Mouse (Mus musculus): Measurements from ENCODE around the gene Atp8b3.
A peak's percentile ranks its signal among the peaks of the same experiment; 100 is the strongest.

The Atp8b3 gene

GRCm38 (mm10) chr10:80568876-80569275 lies 30.0 kb upstream of the Atp8b3 start:
- no peak for DNase-seq (ENCODE audit: low spot score in 2 of 2)

DNA sequence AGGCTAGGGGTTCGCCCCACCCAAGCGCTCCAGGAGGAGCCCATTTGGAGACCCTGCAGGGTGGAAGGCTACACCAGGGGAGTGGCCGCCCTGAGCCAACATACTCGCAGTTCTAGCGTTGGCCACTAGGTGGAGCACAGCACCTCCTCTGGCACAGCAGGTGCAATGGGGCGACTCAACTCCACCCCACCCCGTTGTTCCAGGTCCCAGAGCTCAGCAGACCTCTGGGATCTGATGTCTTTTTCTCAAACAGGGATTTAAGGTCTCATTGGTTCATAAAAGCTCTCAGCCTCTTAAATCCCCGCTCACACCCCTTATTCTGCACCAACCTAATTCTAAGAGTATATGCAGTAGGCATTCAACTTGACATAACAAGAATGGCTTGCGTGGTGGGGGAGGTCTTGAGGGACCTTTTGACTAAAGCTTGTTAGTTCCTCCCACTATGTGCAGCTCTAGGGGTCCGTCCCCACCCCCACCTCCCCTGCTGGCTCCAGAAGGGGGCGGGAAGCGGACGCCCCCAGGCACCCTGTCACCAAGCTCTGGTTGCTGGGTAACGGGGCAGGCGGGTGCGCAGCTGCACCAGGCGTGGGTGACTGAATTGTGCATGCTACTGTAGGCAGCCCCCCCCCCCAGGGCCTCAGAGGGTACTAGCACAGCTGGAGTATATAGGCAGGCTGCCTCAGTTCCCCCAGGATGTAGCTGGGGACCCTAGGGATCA lies 27.6 kb upstream of the Atp8b3 start:
- peak; percentile 76 to 87 for DNase-seq (ENCODE audit: low spot score in 2 of 2)

GRCm38 (mm10) chr10:80561116-80561944 lies 22.4 kb upstream of the Atp8b3 start, which contains the start of gene Rexo1:
Gene Rexo1 (minus strand): TSS chr10:80561560.
- DNase-seq (ENCODE audit: low spot score in 2 of 2), result peak; percentile 93 to 95

GRCm38 (mm10) chr10:80560621-80561020 lies 21.7 kb upstream of the Atp8b3 start:
- no peak for DNase-seq (ENCODE audit: low spot score in 2 of 2)

- DNase-seq (ENCODE audit: low spot score in 2 of 2), result no peak
These were observed 20.5 kb upstream of the Atp8b3 start for GRCm38 (mm10) chr10:80559431-80559830.

GRCm38 (mm10) chr10:80557346-80557965 lies 18.5 kb upstream of the Atp8b3 start:
- DNase-seq (ENCODE audit: low spot score in 2 of 2), result peak; percentile 49 to 67

GRCm38 (mm10) chr10:80553997-80554396 lies 15.1 kb upstream of the Atp8b3 start:
- DNase-seq (ENCODE audit: low spot score in 2 of 2), result no peak

- no peak for DNase-seq (ENCODE audit: low spot score in 2 of 2)
These were observed 14.7 kb upstream of the Atp8b3 start for GRCm38 (mm10) chr10:80553575-80553974.

DNA sequence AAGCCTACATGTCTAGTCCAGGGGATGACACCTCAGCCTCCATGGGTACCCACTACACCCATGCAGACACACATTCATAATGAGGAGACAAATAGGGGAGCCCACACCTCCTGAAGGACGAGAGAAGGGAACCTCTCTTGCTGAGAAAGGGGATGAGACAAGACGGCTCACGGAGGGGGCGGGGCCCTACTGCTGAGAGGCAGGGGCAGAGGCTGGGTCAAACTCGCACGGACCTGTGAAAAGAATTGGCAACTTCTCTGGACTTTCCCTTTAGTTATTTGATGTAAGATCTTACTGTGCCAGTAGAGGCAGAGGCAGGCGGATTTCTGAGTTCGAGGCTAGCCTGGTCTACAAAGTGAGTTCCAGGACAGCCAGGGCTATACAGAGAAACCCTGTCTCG lies 13.4 kb upstream of the Atp8b3 start:
- DNase-seq (ENCODE audit: low spot score in 2 of 2), result no peak

DNA sequence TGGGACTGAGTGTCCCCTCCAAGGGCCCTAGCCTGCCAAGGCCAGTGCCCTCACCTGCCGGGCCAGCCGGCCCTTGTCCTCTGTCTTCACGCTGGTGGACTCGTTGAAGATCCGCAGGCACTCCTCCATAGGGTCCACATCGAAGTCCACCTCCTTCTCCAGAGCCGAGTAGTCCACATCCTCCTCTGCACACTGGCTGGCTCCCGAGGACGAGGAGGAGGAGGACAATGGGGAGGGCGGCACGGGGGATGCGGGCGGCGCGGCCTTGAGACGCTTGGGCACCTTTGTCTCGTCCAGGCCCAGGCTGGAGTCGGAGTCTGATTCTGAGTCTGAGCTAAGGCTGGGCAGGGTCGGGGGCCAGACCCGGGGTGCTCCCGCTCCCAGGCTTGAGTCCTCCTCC lies 10.4 kb upstream of the Atp8b3 start:
- DNase-seq (ENCODE audit: low spot score in 2 of 2), result no peak

DNA sequence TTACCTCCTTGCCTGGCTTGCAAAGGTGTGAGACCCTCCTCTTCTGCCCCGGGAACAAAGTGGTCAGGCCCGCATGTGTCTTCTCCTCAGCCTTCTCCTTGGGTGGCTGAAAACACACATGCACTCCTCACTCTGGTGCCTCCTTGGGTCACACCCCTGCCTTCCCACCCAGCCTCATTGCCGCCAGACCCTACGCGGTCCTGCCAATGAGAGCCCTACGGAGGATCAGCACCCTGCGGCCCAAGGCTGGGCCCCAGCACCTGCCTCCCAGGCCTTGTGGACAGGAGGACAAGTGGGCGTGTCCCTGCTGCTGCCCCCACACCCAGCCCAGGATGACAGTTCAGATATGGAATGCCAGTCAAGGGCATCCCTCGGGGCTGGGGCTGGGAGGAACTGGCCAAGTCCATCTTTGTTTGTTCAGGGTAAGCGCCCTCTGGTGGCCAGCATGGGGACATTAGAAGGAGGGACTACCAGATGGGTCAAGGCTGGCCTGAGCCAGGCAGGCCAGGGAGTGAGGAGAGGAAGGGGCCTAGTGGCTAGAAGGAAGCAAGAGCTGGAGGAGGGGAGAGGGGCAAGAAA lies 9.6 kb upstream of the Atp8b3 start:
- peak; percentile 45 to 49 for DNase-seq (ENCODE audit: low spot score in 2 of 2)

DNA sequence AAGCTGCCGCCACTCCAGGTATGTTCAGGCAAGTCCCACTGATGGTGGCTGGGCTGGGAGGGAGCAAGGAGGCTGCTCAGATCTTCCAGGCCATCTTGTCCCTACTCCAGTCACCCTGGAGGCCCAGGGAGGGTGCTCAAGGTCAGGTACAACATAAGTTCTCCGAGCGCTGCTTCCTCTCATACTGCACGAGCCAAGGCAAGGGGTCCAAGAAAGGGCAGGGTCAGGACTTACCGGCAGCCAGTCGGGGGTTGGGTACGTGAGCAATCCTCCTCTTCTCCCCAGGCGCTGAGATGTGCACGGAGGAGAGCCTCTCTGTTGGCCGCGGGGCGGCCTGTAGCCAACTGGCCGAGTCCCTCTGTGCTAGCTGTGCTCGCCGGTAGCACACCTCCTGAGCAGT lies 8.6 kb upstream of the Atp8b3 start:
- no peak for DNase-seq (ENCODE audit: low spot score in 2 of 2)

DNA sequence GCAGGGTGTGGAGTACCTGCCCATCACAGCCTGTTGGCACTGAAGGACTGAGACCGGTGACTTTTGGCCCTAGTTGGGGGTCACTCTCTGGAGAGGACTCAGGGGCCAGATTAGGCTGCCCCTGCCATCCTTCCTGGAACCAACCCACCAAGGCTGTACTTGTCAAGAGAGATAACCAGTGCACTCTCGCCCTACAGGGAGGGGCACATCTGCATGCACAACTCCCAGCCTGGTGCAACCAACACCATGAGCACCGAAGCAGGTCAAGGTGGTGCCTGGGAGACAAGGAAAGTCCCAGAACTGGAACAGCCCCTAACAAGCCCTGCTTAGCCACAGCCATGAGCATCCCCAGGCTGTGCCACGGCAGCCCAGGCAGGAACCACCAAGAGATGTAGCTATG lies 8.0 kb upstream of the Atp8b3 start:
- DNase-seq (ENCODE audit: low spot score in 2 of 2), result no peak

DNA sequence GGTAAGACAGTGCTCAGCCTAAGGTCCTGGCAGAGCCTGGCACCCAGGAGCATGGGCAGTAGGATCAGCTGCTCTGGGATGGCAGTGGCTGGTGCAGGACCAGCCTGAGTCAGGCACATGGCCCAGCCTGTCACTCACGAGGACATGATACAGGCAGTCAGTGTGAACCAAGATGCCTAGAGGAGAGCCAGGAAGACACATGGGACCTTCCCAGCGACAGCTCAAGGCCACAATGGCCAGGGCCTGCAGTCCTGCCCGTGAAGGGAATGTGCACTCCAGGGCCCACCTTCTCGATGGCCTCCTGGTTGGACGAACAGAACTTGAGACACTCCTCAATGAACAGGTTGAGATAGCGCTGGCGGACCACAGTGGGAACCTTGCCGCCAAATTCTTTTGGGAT lies 6.7 kb upstream of the Atp8b3 start:
- no peak for DNase-seq (ENCODE audit: low spot score in 2 of 2)

DNA sequence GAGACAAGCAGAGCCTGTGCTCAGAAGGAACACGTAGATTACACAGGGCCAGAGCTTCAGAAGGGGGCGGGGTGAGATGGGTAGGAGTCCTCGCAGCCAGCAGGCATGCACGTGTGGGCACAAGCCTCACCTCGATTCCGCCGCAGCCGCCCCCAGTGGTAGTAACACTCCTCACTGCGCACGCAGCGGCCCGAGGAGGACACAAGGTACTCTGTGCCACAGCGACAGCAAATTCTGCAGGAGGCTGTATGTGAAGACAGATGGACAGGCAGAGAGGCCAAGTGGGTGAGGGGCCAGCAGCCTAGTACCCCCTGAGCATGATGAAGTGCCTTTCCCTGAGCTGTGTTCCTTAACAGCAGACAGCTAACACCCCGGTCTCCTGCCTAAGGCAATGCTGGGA lies 4.9 kb upstream of the Atp8b3 start:
- no peak for DNase-seq (ENCODE audit: low spot score in 2 of 2)

- no peak for DNase-seq (ENCODE audit: low spot score in 2 of 2)
These were observed 569 bp upstream of the Atp8b3 start for GRCm38 (mm10) chr10:80539493-80539892.

DNA sequence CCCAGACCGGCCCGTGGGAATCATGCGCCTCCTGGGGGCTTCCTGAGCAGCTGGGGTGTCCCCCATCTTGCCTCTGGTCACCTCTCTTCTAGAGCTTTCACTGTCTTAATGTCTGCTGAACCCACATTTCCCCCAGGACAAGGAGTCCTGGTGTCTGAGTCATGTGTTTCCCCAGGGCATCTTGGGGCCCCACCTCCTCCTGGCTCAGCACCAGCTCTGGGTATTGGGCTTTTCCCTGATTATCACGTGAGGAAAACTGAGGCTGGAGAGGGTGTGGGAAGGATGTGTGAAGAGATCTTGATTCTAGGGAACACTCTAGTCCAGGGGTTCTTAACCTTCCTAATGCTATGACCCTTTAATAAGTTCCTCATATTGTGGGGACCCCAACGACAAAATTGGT lies 744 bp downstream of the Atp8b3 start:
- DNase-seq (ENCODE audit: low spot score in 2 of 2), result no peak

- DNase-seq (ENCODE audit: low spot score in 2 of 2), result no peak
These were observed 3.2 kb downstream of the Atp8b3 start for GRCm38 (mm10) chr10:80535711-80536110.

GRCm38 (mm10) chr10:80535071-80535470 lies 3.9 kb downstream of the Atp8b3 start:
- DNase-seq (ENCODE audit: low spot score in 2 of 2), result peak in 1 of 2 experiments; percentile 66

DNA sequence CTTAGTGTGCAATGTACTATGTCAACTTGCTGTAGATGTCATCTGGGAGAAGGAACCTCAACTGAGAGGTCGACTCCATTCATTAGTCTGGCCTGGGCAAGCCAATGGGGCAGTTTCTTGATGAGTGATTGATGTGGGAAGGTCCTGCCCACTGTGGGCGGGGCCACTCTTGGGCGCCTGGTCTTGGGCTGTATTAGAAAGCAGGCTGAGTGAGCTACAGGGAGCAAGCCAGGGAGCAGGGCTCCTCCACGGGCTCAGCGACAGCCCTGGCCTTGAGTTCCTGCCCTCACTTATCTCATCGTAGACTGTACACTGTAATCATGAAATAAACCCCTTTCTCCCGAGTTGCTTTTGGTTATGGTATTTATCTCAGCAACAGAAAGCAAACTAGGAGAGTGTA lies 5.2 kb downstream of the Atp8b3 start:
- DNase-seq (ENCODE audit: low spot score in 2 of 2), result no peak

- no peak for DNase-seq (ENCODE audit: low spot score in 2 of 2)
These were observed 6.1 kb downstream of the Atp8b3 start for GRCm38 (mm10) chr10:80532783-80533182.

DNA sequence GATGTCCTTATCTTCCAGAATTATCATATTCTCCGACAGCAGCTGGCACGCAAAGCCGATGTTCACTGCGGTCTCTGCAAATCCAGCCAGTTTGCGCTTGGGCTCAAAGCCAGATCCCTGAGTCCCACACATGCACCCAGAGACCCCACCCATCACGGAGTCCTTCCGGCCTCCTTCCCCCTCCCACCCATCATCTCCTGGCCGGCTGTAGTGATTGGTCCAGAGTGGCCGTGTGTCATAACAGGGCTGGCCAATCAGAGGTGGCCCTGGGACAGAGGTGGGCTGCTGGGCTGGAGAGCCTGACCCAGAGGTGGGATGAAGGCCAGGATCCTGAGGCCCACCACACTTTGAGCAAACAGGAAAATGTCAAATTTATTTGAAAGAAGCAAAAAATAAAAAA lies 12.8 kb downstream of the Atp8b3 start:
- DNase-seq (ENCODE audit: low spot score in 2 of 2), result no peak

Measured in natural killer cell, adult 2 months (primary cell).